Comparison of ENCODE assay signal across 45 mouse cellular contexts in the genomic region with DNA sequence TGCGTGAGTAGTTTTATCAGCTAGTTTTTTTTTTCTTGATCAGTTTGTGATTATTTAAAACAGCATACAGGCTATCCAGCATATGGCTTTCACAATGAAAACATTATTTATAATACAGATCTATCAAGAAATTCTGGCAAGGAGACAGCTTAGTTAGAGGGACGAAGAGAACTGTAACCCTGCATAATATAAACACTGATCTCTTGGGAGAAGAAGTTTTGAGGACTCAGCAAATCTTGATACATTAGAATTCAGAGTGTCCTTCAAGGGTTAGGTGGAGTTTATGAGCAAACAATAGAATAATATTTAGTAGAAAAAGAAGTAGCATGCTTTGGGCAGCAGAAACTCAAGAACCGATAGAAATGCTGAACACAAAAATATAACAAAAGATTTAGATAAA. TPM values are rescaled to one million over a fixed set of nuclear protein-coding genes. Genes with fewer than 3 reads are reported as not detected.
"Had no signal": no experiment of that assay in that cellular context is flagged by ENCODE, and none has a peak within 500 bp of the region (broad histone marks: within the 10 kb centered on the region; RNA-seq: fewer than 3 reads in every experiment).

No protein-coding gene starts in this region.

- H3K4me2 ChIP-seq: limb, embryonic 12.5 days; limb, embryonic 13.5 days; limb, embryonic 15.5 days; liver, embryonic 12.5 days; liver, embryonic 13.5 days; liver, embryonic 15.5 days; lung, embryonic 14.5 days; lung, embryonic 15.5 days; midbrain, embryonic 12.5 days; midbrain, embryonic 13.5 days; midbrain, embryonic 15.5 days; neural tube, embryonic 12.5 days had no signal

- DNase-seq: left cerebral cortex, postnatal 4 days; liver; liver, embryonic 13.5 days; liver, postnatal 0 days; lung, adult 18-20 months; lung, adult 2 months; lung, embryonic 14.5 days; lung, postnatal 10 days; lung, postnatal 14 days; lung, postnatal 36 days; lung, postnatal 4 days; midbrain, embryonic 14.5 days had no signal

- H3K27ac ChIP-seq: left cerebral cortex, adult 2 months; limb, embryonic 10.5 days; limb, embryonic 12.5 days; limb, embryonic 13.5 days; limb, embryonic 15.5 days; liver, embryonic 12.5 days; liver, embryonic 13.5 days; liver, embryonic 14.5 days; liver, embryonic 15.5 days; lung, embryonic 15.5 days; macrophage; midbrain, embryonic 12.5 days; midbrain, embryonic 13.5 days; midbrain, embryonic 15.5 days; neural tube, embryonic 12.5 days had no signal

- H3K27me3 ChIP-seq: limb, embryonic 12.5 days; limb, embryonic 13.5 days; limb, embryonic 15.5 days; liver, embryonic 12.5 days; liver, embryonic 13.5 days; liver, embryonic 15.5 days; lung, embryonic 15.5 days; megakaryocyte, embryonic 14.5 days; midbrain, embryonic 12.5 days; midbrain, embryonic 13.5 days; midbrain, embryonic 15.5 days; neural tube, embryonic 12.5 days had no signal

- ATAC-seq: liver, embryonic 12.5 days; liver, postnatal 0 days; lung, postnatal 0 days; midbrain, embryonic 13.5 days; midbrain, embryonic 15.5 days; midbrain, embryonic 16.5 days had no signal

- H3K9me3 ChIP-seq: limb, embryonic 10.5 days; limb, embryonic 12.5 days; limb, embryonic 13.5 days; limb, embryonic 15.5 days; liver, embryonic 12.5 days; liver, embryonic 13.5 days; liver, embryonic 15.5 days; lung, embryonic 15.5 days; megakaryocyte, embryonic 14.5 days; midbrain, embryonic 12.5 days; midbrain, embryonic 13.5 days; midbrain, embryonic 15.5 days; neural tube, embryonic 12.5 days had no signal

- H3K4me1 ChIP-seq: limb, embryonic 12.5 days; limb, embryonic 13.5 days; limb, embryonic 15.5 days; liver, embryonic 12.5 days; liver, embryonic 13.5 days; liver, embryonic 15.5 days; lung, embryonic 15.5 days; megakaryocyte, embryonic 14.5 days; midbrain, embryonic 12.5 days; midbrain, embryonic 13.5 days; midbrain, embryonic 15.5 days; neural tube, embryonic 12.5 days had no signal

- H3K9ac ChIP-seq: limb, embryonic 12.5 days; limb, embryonic 13.5 days; limb, embryonic 15.5 days; liver, embryonic 12.5 days; liver, embryonic 13.5 days; liver, embryonic 14.5 days; liver, embryonic 15.5 days; liver, postnatal 0 days; lung, embryonic 14.5 days; lung, embryonic 15.5 days; midbrain, embryonic 12.5 days; midbrain, embryonic 13.5 days; midbrain, embryonic 15.5 days; neural tube, embryonic 12.5 days had no signal

- H3K4me3 ChIP-seq: left cerebral cortex, adult 2 months; limb, embryonic 10.5 days; limb, embryonic 12.5 days; limb, embryonic 13.5 days; limb, embryonic 15.5 days; liver, embryonic 12.5 days; liver, embryonic 13.5 days; liver, embryonic 15.5 days; lung, embryonic 15.5 days; megakaryocyte, embryonic 14.5 days; midbrain, embryonic 12.5 days; midbrain, embryonic 13.5 days; midbrain, embryonic 15.5 days; myocyte; neural tube, embryonic 12.5 days had no signal

- H3K36me3 ChIP-seq: limb, embryonic 10.5 days; limb, embryonic 12.5 days; limb, embryonic 13.5 days; limb, embryonic 15.5 days; liver, embryonic 12.5 days; liver, embryonic 13.5 days; liver, embryonic 15.5 days; lung, embryonic 15.5 days; midbrain, embryonic 12.5 days; midbrain, embryonic 13.5 days; midbrain, embryonic 15.5 days; neural tube, embryonic 12.5 days had no signal

RNA-seq across cellular contexts. Expression of a gene that starts 10.1 kb away (rescaled TPM):
- total RNA-seq: left cerebral cortex, adult 18-20 months; left cerebral cortex, adult 2 months; left cerebral cortex, postnatal 25 days; left cerebral cortex, postnatal 36 days; megakaryocyte progenitor cell, adult 5-6 weeks; megakaryocyte, adult 5-6 weeks; megakaryocyte-erythroid progenitor cell, adult 5-6 weeks; monocyte, adult 5-6 weeks had no signal
- polyA plus RNA-seq: limb, embryonic 10.5 days; macrophage; midbrain, embryonic 12.5 days; midbrain, embryonic 14.5 days; midbrain, embryonic 16.5 days; myocyte had no signal

RNA-seq across cellular contexts. Expression of a gene that starts 19.7 kb away (rescaled TPM):
- total RNA-seq: left cerebral cortex, adult 18-20 months; left cerebral cortex, postnatal 14 days; left cerebral cortex, postnatal 25 days; left cerebral cortex, postnatal 36 days; megakaryocyte, adult 5-6 weeks; megakaryocyte-erythroid progenitor cell, adult 5-6 weeks; midbrain, postnatal 0 days; monocyte, adult 5-6 weeks had no signal
- polyA plus RNA-seq: midbrain, embryonic 14.5 days had no signal

RNA-seq across cellular contexts. Expression of a gene that starts 47.9 kb away (rescaled TPM):
- total RNA-seq: left cerebral cortex, adult 18-20 months; left cerebral cortex, adult 2 months; left cerebral cortex, adult 8-10 months; left cerebral cortex, postnatal 10 days; left cerebral cortex, postnatal 14 days; left cerebral cortex, postnatal 25 days; left cerebral cortex, postnatal 36 days; left cerebral cortex, postnatal 4 days; megakaryocyte progenitor cell, adult 5-6 weeks; megakaryocyte, adult 5-6 weeks; megakaryocyte-erythroid progenitor cell, adult 5-6 weeks; midbrain, postnatal 0 days; monocyte, adult 5-6 weeks had no signal
- polyA plus RNA-seq: limb, embryonic 10.5 days; limb, embryonic 11.5 days; limb, embryonic 12.5 days; limb, embryonic 13.5 days; limb, embryonic 14.5 days; limb, embryonic 15.5 days; lung, adult 2 months; lung, embryonic 14.5 days; lung, embryonic 16.5 days; lung, postnatal 0 days; macrophage; midbrain, embryonic 12.5 days; midbrain, embryonic 13.5 days; midbrain, embryonic 14.5 days; midbrain, embryonic 15.5 days; midbrain, embryonic 16.5 days; midbrain, postnatal 0 days; myocyte; neural tube, embryonic 11.5 days; neural tube, embryonic 12.5 days had no signal
